19 mouse cellular contexts compared by ENCODE assay signal in genomic region chr6:136855183-136855582, GRCm38 (mm10). TPM values are rescaled to one million over a fixed set of nuclear protein-coding genes. Genes with fewer than 3 reads are reported as not detected.
DNase-seq lines count a peak whose midpoint lies in the region; ATAC-seq and TF ChIP-seq lines count a peak whose summit lies in the region.
"Had no signal": no experiment of that assay in that cellular context is flagged by ENCODE, and none has a peak within 500 bp of the region (broad histone marks: within the 10 kb centered on the region; RNA-seq: fewer than 3 reads in every experiment).

No protein-coding gene starts in this region.

- no peak for TF ChIP-seq EP300 in heart, postnatal 0 days (IDR thresholded peaks at IDR 0.05; ENCODE audit: low read depth)
- TF ChIP-seq EP300 in heart, adult 2 months (IDR thresholded peaks at IDR 0.05; ENCODE audit: insufficient read depth, low read depth, low read length): no peak

- H3K4me1 ChIP-seq in heart, postnatal 0 days (ENCODE audit: control insufficient read depth, insufficient read depth): peaks cover 20% of the 10 kb centered on the region
- peaks cover 6% of the 10 kb centered on the region for H3K4me1 ChIP-seq in heart, adult 2 months (ENCODE audit: control insufficient read depth, insufficient read depth, low read length)
- peaks cover 49% of the 10 kb centered on the region for H3K4me1 ChIP-seq in thymus, adult 2 months (replicated peaks; ENCODE audit: control insufficient read depth, insufficient read depth, low read length)
- peaks cover 37% of the 10 kb centered on the region for H3K4me1 ChIP-seq in liver, embryonic 11.5 days (replicated peaks; ENCODE audit: control insufficient read depth, insufficient read depth, low read length)
- peaks cover 24% of the 10 kb centered on the region for H3K4me1 ChIP-seq in stomach, embryonic 16.5 days (ENCODE audit: control insufficient read depth, insufficient read depth, low read length)

- H3K36me3 ChIP-seq in heart, postnatal 0 days (replicated peaks; ENCODE audit: control insufficient read depth, insufficient read depth, low read length): no peaks in the 10 kb centered on the region
- H3K36me3 ChIP-seq in heart, adult 2 months (ENCODE audit: control insufficient read depth, insufficient read depth, low read length): no peaks in the 10 kb centered on the region
- H3K36me3 ChIP-seq in thymus, adult 2 months (ENCODE audit: control insufficient read depth, insufficient read depth, low read length): no peaks in the 10 kb centered on the region
- no peaks in the 10 kb centered on the region for H3K36me3 ChIP-seq in liver, embryonic 11.5 days (ENCODE audit: control insufficient read depth, insufficient read depth, low read length)
- no peaks in the 10 kb centered on the region for H3K36me3 ChIP-seq in stomach, embryonic 16.5 days (ENCODE audit: control insufficient read depth, insufficient read depth, low read length)
- H3K36me3 ChIP-seq: midbrain, embryonic 15.5 days; neural tube, embryonic 12.5 days had no signal

- no peak for DNase-seq in heart, postnatal 0 days (ENCODE audit: low spot score)
- no peak for DNase-seq in heart, adult 2 months
- DNase-seq in thymus, adult 2 months: no peak
- DNase-seq in thymus, postnatal 10 days (ENCODE audit: low spot score in 2 of 2): no peak
- DNase-seq in liver, embryonic 11.5 days (ENCODE audit: low spot score): no peak
- DNase-seq: cerebellum, adult 18-20 months; gastrocnemius, adult 2 months; kidney, adult 18-20 months; kidney, postnatal 4 days; left cerebral cortex, postnatal 4 days; retina, postnatal 1 day had no signal

- H3K79me2 ChIP-seq in heart, adult 2 months (replicated peaks; ENCODE audit: control insufficient read depth, insufficient read depth, low read length): no peaks in the 10 kb centered on the region

- peak overlapping the region; percentile 33; the same call in 1 of the 2 replicates for H3K4me3 ChIP-seq in heart, postnatal 0 days (ENCODE audit: low read depth, low read length)
- H3K4me3 ChIP-seq in heart, adult 2 months: no peak overlapping the region
- H3K4me3 ChIP-seq in thymus, adult 2 months (ENCODE audit: control insufficient read depth, insufficient read depth, low read length): no peak overlapping the region
- H3K4me3 ChIP-seq in liver, embryonic 11.5 days (ENCODE audit: low read depth, low read length): peak overlapping the region; percentile 60
- peak overlapping the region; percentile 34; the same call in 1 of the 2 replicates for H3K4me3 ChIP-seq in stomach, embryonic 16.5 days (replicated peaks; ENCODE audit: low read length)
- H3K4me3 ChIP-seq: gastrocnemius, adult 2 months; midbrain, embryonic 15.5 days; neural tube, embryonic 12.5 days had no signal

- ATAC-seq in heart, postnatal 0 days (ENCODE audit: insufficient read depth, low read depth): no peak
- no peak for ATAC-seq in liver, embryonic 11.5 days (replicated peaks; ENCODE audit: low FRiP score)
- ATAC-seq in stomach, embryonic 16.5 days (ENCODE audit: insufficient read depth, low FRiP score): no peak
- no peak for ATAC-seq in inflammation-experienced regulatory T-cells, adult 6 months
- ATAC-seq: forebrain, embryonic 16.5 days; midbrain, embryonic 15.5 days had no signal

- peak overlapping the region; percentile 80; the same call in 1 of the 2 replicates for H3K27ac ChIP-seq in heart, postnatal 0 days (ENCODE audit: low read depth)
- no peak overlapping the region; the same call in 1 of the 2 replicates for H3K27ac ChIP-seq in heart, adult 2 months
- peak overlapping the region; percentile 100 for H3K27ac ChIP-seq in thymus, adult 2 months (ENCODE audit: control insufficient read depth, insufficient read depth, low read length)
- no peak overlapping the region for H3K27ac ChIP-seq in liver, embryonic 11.5 days (ENCODE audit: low read depth, low read length)
- H3K27ac ChIP-seq in stomach, embryonic 16.5 days (ENCODE audit: low read length): peak overlapping the region; percentile 93; the same call in 1 of the 2 replicates
- H3K27ac ChIP-seq: gastrocnemius, adult 2 months; midbrain, embryonic 15.5 days; neural tube, embryonic 12.5 days had no signal

- TF ChIP-seq CTCF in heart, postnatal 0 days (IDR thresholded peaks at IDR 0.05; ENCODE audit: low read depth): no peak
- TF ChIP-seq CTCF in heart, adult 2 months (IDR thresholded peaks at IDR 0.05): no peak
- TF ChIP-seq CTCF in thymus, adult 2 months (IDR thresholded peaks at IDR 0.05; ENCODE audit: borderline replicate concordance, control insufficient read depth, extremely low read depth, insufficient read depth, low read length, poor library complexity): no peak

- no peak overlapping the region for H3K9ac ChIP-seq in heart, postnatal 0 days (replicated peaks; ENCODE audit: low read depth, low read length)
- no peak overlapping the region for H3K9ac ChIP-seq in heart, adult 2 months (ENCODE audit: low read depth, low read length)
- H3K9ac ChIP-seq in liver, embryonic 11.5 days (ENCODE audit: low read depth, low read length): no peak overlapping the region
- H3K9ac ChIP-seq in stomach, embryonic 16.5 days (ENCODE audit: low read length): no peak overlapping the region
- H3K9ac ChIP-seq: midbrain, embryonic 15.5 days; neural tube, embryonic 12.5 days had no signal

- intact Hi-C loops in heart, adult 2 months (cut with DNase I): no loop called here

- H3K9me3 ChIP-seq in heart, postnatal 0 days (replicated peaks; ENCODE audit: control insufficient read depth, low read length): no peaks in the 10 kb centered on the region
- H3K9me3 ChIP-seq in liver, embryonic 11.5 days (ENCODE audit: control insufficient read depth, low read length): no peaks in the 10 kb centered on the region
- no peaks in the 10 kb centered on the region for H3K9me3 ChIP-seq in stomach, embryonic 16.5 days (replicated peaks; ENCODE audit: control insufficient read depth, low read length)
- H3K9me3 ChIP-seq: midbrain, embryonic 15.5 days; neural tube, embryonic 12.5 days had no signal

- WGBS in heart, postnatal 0 days: 65% methylated on average over 2 of the region's 2 CpGs
- WGBS in heart, adult 2 months: 50% methylated on average over 2 of the region's 2 CpGs
- WGBS in thymus, adult 2 months: 50% methylated on average over 2 of the region's 2 CpGs
- WGBS in liver, embryonic 11.5 days: 29% methylated on average over 2 of the region's 2 CpGs
- 78% methylated on average over 2 of the region's 2 CpGs for WGBS in stomach, embryonic 16.5 days

- TF ChIP-seq POLR2A in heart, adult 2 months (IDR thresholded peaks at IDR 0.05; ENCODE audit: insufficient read depth, low read depth, low read length): no peak
- TF ChIP-seq POLR2A in thymus, adult 2 months (IDR thresholded peaks at IDR 0.05; ENCODE audit: control insufficient read depth, extremely low read depth, insufficient read depth, low read length, poor library complexity): no peak

- H3K27me3 ChIP-seq in heart, postnatal 0 days (ENCODE audit: control insufficient read depth, insufficient read depth, low read length): no peaks in the 10 kb centered on the region
- no peaks in the 10 kb centered on the region for H3K27me3 ChIP-seq in heart, adult 2 months (ENCODE audit: control insufficient read depth, insufficient read depth, low read length)
- H3K27me3 ChIP-seq in thymus, adult 2 months (ENCODE audit: control insufficient read depth, insufficient read depth, low read length): no peaks in the 10 kb centered on the region
- no peaks in the 10 kb centered on the region for H3K27me3 ChIP-seq in liver, embryonic 11.5 days (replicated peaks; ENCODE audit: control insufficient read depth, insufficient read depth, low read length)
- no peaks in the 10 kb centered on the region for H3K27me3 ChIP-seq in stomach, embryonic 16.5 days (ENCODE audit: control insufficient read depth, insufficient read depth, low read length)
- H3K27me3 ChIP-seq: midbrain, embryonic 15.5 days; neural tube, embryonic 12.5 days had no signal

- H3K4me2 ChIP-seq in heart, postnatal 0 days (ENCODE audit: low read depth, low read length): peak overlapping the region; percentile 53; the same call in 1 of the 2 replicates
- H3K4me2 ChIP-seq in liver, embryonic 11.5 days: peak overlapping the region; percentile 61
- H3K4me2 ChIP-seq in stomach, embryonic 16.5 days (ENCODE audit: low read depth, low read length): peak overlapping the region; percentile 41
- H3K4me2 ChIP-seq: midbrain, embryonic 15.5 days; neural tube, embryonic 12.5 days had no signal

RNA-seq across cellular contexts. Expression of gene Art4, which starts 2.4 kb away (rescaled TPM):
- total RNA-seq in heart, postnatal 0 days (2014; rRNA removed; ENCODE audit: low replicate concordance): 19.3 and 28.8 TPM in 2 replicates
- polyA plus RNA-seq in heart, postnatal 0 days (2015; fragmentation: Nextera tagmentation; extraction: Ambion mirVana): 8.7 and 11.4 TPM in 2 replicates
- 10 to 100 TPM; 16.3 to 19.6 TPM for total RNA-seq in heart, adult 2 months (2021)
- 12.8 and 19.9 TPM in 2 replicates for polyA plus RNA-seq in heart, adult 2 months (2012; rRNA removed)
- polyA plus RNA-seq in thymus, adult 2 months (2012; rRNA removed): 12.8 and 13.3 TPM in 2 replicates
- polyA plus RNA-seq in liver, embryonic 11.5 days (2014; fragmentation: Nextera tagmentation; extraction: Ambion mirVana): 8.7 and 11.1 TPM in 2 replicates
- 6.9 and 7.9 TPM in 2 replicates for polyA plus RNA-seq in stomach, embryonic 16.5 days (2015; fragmentation: Nextera tagmentation; extraction: Ambion mirVana)
- polyA plus RNA-seq in inflammation-experienced regulatory T-cells, adult 6 months (2017; shearing (Covaris generic)): 1 to 10 TPM in 2 of 3 experiments, not detected in 1; 1.5 to 2.3 TPM
- total RNA-seq: layer of hippocampus, postnatal 25 days; left cerebral cortex, postnatal 4 days had no signal

RNA-seq across cellular contexts. Expression of gene Smco3, which starts 19.9 kb away (rescaled TPM):
- total RNA-seq in heart, postnatal 0 days (2014; rRNA removed; ENCODE audit: low replicate concordance): not detected in 2 replicates
- not detected in 2 replicates for polyA plus RNA-seq in heart, postnatal 0 days (2015; fragmentation: Nextera tagmentation; extraction: Ambion mirVana)
- total RNA-seq in heart, adult 2 months (2021): not detected
- polyA plus RNA-seq in heart, adult 2 months (2012; rRNA removed): 0.04 TPM in 1 of 2 replicates, not detected in the other
- polyA plus RNA-seq in thymus, adult 2 months (2012; rRNA removed): 0.13 and 0.24 TPM in 2 replicates
- polyA plus RNA-seq in liver, embryonic 11.5 days (2014; fragmentation: Nextera tagmentation; extraction: Ambion mirVana): not detected in 2 replicates
- 1.2 and 2.2 TPM in 2 replicates for polyA plus RNA-seq in stomach, embryonic 16.5 days (2015; fragmentation: Nextera tagmentation; extraction: Ambion mirVana)
- under 1 TPM in 1 of 3 experiments, not detected in 2; 0.82 TPM for polyA plus RNA-seq in inflammation-experienced regulatory T-cells, adult 6 months (2017; shearing (Covaris generic))
- total RNA-seq: gastrocnemius, adult 2 months; hematopoietic stem cell, adult 5-6 weeks had no signal
- polyA plus RNA-seq: small intestine, adult 2 months had no signal

RNA-seq across cellular contexts. Expression of gene Mgp, which starts 20.4 kb away (rescaled TPM):
- 344 and 362 TPM in 2 replicates for total RNA-seq in heart, postnatal 0 days (2014; rRNA removed; ENCODE audit: low replicate concordance)
- 403 and 465 TPM in 2 replicates for polyA plus RNA-seq in heart, postnatal 0 days (2015; fragmentation: Nextera tagmentation; extraction: Ambion mirVana)
- 100 to 1,000 TPM; 409 to 433 TPM for total RNA-seq in heart, adult 2 months (2021)
- polyA plus RNA-seq in heart, adult 2 months (2012; rRNA removed): 1,071 and 1,296 TPM in 2 replicates
- polyA plus RNA-seq in thymus, adult 2 months (2012; rRNA removed): 173 and 274 TPM in 2 replicates
- polyA plus RNA-seq in liver, embryonic 11.5 days (2014; fragmentation: Nextera tagmentation; extraction: Ambion mirVana): 7.7 and 8.2 TPM in 2 replicates
- 224 and 245 TPM in 2 replicates for polyA plus RNA-seq in stomach, embryonic 16.5 days (2015; fragmentation: Nextera tagmentation; extraction: Ambion mirVana)
- not detected for polyA plus RNA-seq in inflammation-experienced regulatory T-cells, adult 6 months (2017; shearing (Covaris generic))
- total RNA-seq: hematopoietic stem cell, adult 5-6 weeks had no signal

RNA-seq across cellular contexts. Expression of gene Wbp11, which starts 27.1 kb away (rescaled TPM):
- total RNA-seq in heart, postnatal 0 days (2014; rRNA removed; ENCODE audit: low replicate concordance): 28.2 and 37.7 TPM in 2 replicates
- 51.1 and 52.7 TPM in 2 replicates for polyA plus RNA-seq in heart, postnatal 0 days (2015; fragmentation: Nextera tagmentation; extraction: Ambion mirVana)
- 10 to 100 TPM; 67.6 to 68.1 TPM for total RNA-seq in heart, adult 2 months (2021)
- polyA plus RNA-seq in heart, adult 2 months (2012; rRNA removed): 28.7 and 28.9 TPM in 2 replicates
- polyA plus RNA-seq in thymus, adult 2 months (2012; rRNA removed): 72.3 and 91.3 TPM in 2 replicates
- 165 and 168 TPM in 2 replicates for polyA plus RNA-seq in liver, embryonic 11.5 days (2014; fragmentation: Nextera tagmentation; extraction: Ambion mirVana)
- polyA plus RNA-seq in stomach, embryonic 16.5 days (2015; fragmentation: Nextera tagmentation; extraction: Ambion mirVana): 85.0 and 90.8 TPM in 2 replicates
- 10 to 100 TPM; 48.1 to 74.9 (median 72.6) TPM for polyA plus RNA-seq in inflammation-experienced regulatory T-cells, adult 6 months (2017; shearing (Covaris generic))

RNA-seq across cellular contexts. Expression of gene BC049715, which starts 27.8 kb away (rescaled TPM):
- total RNA-seq in heart, postnatal 0 days (2014; rRNA removed; ENCODE audit: low replicate concordance): 0.04 and 0.43 TPM in 2 replicates
- polyA plus RNA-seq in heart, postnatal 0 days (2015; fragmentation: Nextera tagmentation; extraction: Ambion mirVana): 1.4 and 2.5 TPM in 2 replicates
- total RNA-seq in heart, adult 2 months (2021): 1 to 10 TPM in 1 of 2 experiments, under 1 TPM in 1; 0.44 to 1.8 TPM
- 0.59 and 0.61 TPM in 2 replicates for polyA plus RNA-seq in heart, adult 2 months (2012; rRNA removed)
- polyA plus RNA-seq in thymus, adult 2 months (2012; rRNA removed): 0.86 and 2.3 TPM in 2 replicates
- polyA plus RNA-seq in liver, embryonic 11.5 days (2014; fragmentation: Nextera tagmentation; extraction: Ambion mirVana): 2.3 and 2.6 TPM in 2 replicates
- 0.46 and 2.6 TPM in 2 replicates for polyA plus RNA-seq in stomach, embryonic 16.5 days (2015; fragmentation: Nextera tagmentation; extraction: Ambion mirVana)
- 1 to 10 TPM in 1 of 3 experiments, under 1 TPM in 2; 0.44 to 2.3 (median 0.62) TPM for polyA plus RNA-seq in inflammation-experienced regulatory T-cells, adult 6 months (2017; shearing (Covaris generic))

Comparison
In these comparisons a context has a peak if more than half of its experiments do, and no peak if none do; other contexts are left out.
1. H3K27ac ChIP-seq: peak in heart, postnatal 0 days (single experiment), thymus, adult 2 months (single experiment) and stomach, embryonic 16.5 days (single experiment); none in heart, adult 2 months (single experiment) and liver, embryonic 11.5 days (single experiment).
2. H3K4me3 ChIP-seq: peak in heart, postnatal 0 days (single experiment), liver, embryonic 11.5 days (single experiment) and stomach, embryonic 16.5 days (single experiment); none in heart, adult 2 months (single experiment) and thymus, adult 2 months (single experiment).
3. RNA of gene Mgp, which starts 20.4 kb away (polyA plus RNA-seq): 1,071 to 1,296 TPM in heart, adult 2 months, 403 to 465 TPM in heart, postnatal 0 days, 173 to 274 TPM in thymus, adult 2 months and 224 to 245 TPM in stomach, embryonic 16.5 days; 7.7 to 8.2 TPM in liver, embryonic 11.5 days and not detected in inflammation-experienced regulatory T-cells, adult 6 months; every median in the first group is over 10 times any median in the second.
4. Peak in every context shown above with its lines, with median percentiles within 50 percentile points of each other: H3K4me2 ChIP-seq.